Mouse (Mus musculus): ENCODE measurements around the gene Lgals3bp. TPM values are rescaled to one million over a fixed set of nuclear protein-coding genes. Genes with fewer than 3 reads are reported as not detected.

Lgals3bp gene
- polyA plus RNA-seq, 1 experiment from 2014 or later: 74.1 TPM

GRCm38 (mm10) chr11:118346395-118347096 lies 55.3 kb downstream of the Lgals3bp start:
- Histone ChIP-seq H3K9me3 (ENCODE audit: low read length) (no peaks in the 10 kb centered on the region), H3K9ac (replicated peaks) (no peak overlapping the region), H3K27me3 (ENCODE audit: insufficient read depth, low read length) (no peaks in the 10 kb centered on the region), H3K4me2 (ENCODE audit: low read depth, low read length) (no peak overlapping the region), H3K36me3 (replicated peaks; ENCODE audit: insufficient read depth, low read length) (no peaks in the 10 kb centered on the region), H3K27ac (ENCODE audit: low read depth) (no peak overlapping the region), H3K4me1 (ENCODE audit: insufficient read depth) (peaks cover 17% of the 10 kb centered on the region), H3K4me3 (ENCODE audit: low read depth, low read length) (no peak overlapping the region)
- WGBS (ENCODE audit: insufficient replicate concordance): 78% methylated on average over 8 of the region's 8 CpGs
- ATAC-seq (no peak), DNase-seq (no peak)
- no peak for TF ChIP-seq EP300 (IDR thresholded peaks at IDR 0.05; ENCODE audit: low read depth)
- 0 out of 2 replicates have a peak, but pooled peaks have one; percentile 3 for TF ChIP-seq CTCF (IDR thresholded peaks at IDR 0.05; ENCODE audit: low read depth)

GRCm38 (mm10) chr11:118345693-118346092 lies 56.2 kb downstream of the Lgals3bp start:
- Histone ChIP-seq H3K4me3 (ENCODE audit: low read depth, low read length) (no peak overlapping the region), H3K4me2 (ENCODE audit: low read depth, low read length) (no peak overlapping the region), H3K27ac (ENCODE audit: low read depth) (no peak overlapping the region), H3K27me3 (ENCODE audit: insufficient read depth, low read length) (no peaks in the 10 kb centered on the region), H3K4me1 (ENCODE audit: insufficient read depth) (peaks cover 17% of the 10 kb centered on the region), H3K9me3 (ENCODE audit: low read length) (no peaks in the 10 kb centered on the region), H3K9ac (replicated peaks) (no peak overlapping the region), H3K36me3 (replicated peaks; ENCODE audit: insufficient read depth, low read length) (no peaks in the 10 kb centered on the region)
- DNase-seq (no peak), ATAC-seq (no peak)
- 52% methylated on average over 4 of the region's 4 CpGs for WGBS (ENCODE audit: insufficient replicate concordance)
- TF ChIP-seq EP300 (IDR thresholded peaks at IDR 0.05; ENCODE audit: low read depth): no peak
- TF ChIP-seq CTCF (IDR thresholded peaks at IDR 0.05; ENCODE audit: low read depth): no peak

DNA sequence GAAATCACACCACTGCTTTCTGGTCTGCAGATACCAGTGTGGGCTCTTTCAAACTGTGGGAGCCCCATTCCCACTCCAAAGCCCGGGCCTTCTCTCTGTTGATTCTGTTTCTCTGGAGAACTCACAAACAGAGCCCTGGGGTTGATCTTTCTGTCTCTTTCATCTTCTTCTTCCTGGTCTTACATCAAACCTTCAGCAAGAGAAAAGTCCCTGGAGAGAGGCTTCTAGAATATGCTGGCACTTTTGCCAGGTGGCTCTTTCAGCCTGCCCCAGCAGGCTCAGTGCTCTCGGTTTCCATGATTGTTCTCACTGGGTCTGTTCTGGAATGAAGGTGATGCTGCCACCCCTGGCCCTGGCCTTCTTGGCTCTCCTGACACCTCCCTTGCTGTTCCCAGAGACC lies 58.3 kb downstream of the Lgals3bp start:
- H3K4me2 ChIP-seq (ENCODE audit: low read depth, low read length): no peak overlapping the region
- no peak overlapping the region for H3K4me3 ChIP-seq (ENCODE audit: low read depth, low read length)
- WGBS (ENCODE audit: insufficient replicate concordance): 71% methylated on average over 2 of the region's 2 CpGs
- H3K36me3 ChIP-seq (replicated peaks; ENCODE audit: insufficient read depth, low read length): no peaks in the 10 kb centered on the region
- DNase-seq: no peak
- H3K27ac ChIP-seq (ENCODE audit: low read depth): no peak overlapping the region
- ATAC-seq: no peak
- TF ChIP-seq EP300 (IDR thresholded peaks at IDR 0.05; ENCODE audit: low read depth): no peak
- TF ChIP-seq CTCF (IDR thresholded peaks at IDR 0.05; ENCODE audit: low read depth): no peak
- no peaks in the 10 kb centered on the region for H3K9me3 ChIP-seq (ENCODE audit: low read length)
- H3K27me3 ChIP-seq (ENCODE audit: insufficient read depth, low read length): no peaks in the 10 kb centered on the region
- H3K4me1 ChIP-seq (ENCODE audit: insufficient read depth): peaks cover 8% of the 10 kb centered on the region
- H3K9ac ChIP-seq (replicated peaks): no peak overlapping the region

Other genes with a start within 250 kb of the Lgals3bp start
- 7.0 and 7.9 TPM in 2 replicates for gene Cyth1, start 153.5 kb downstream of the Lgals3bp start, polyA plus RNA-seq (2015; fragmentation: Nextera tagmentation; extraction: Ambion mirVana)
- 3.2 and 3.8 TPM in 2 replicates for gene Usp36, start 111.8 kb downstream of the Lgals3bp start, polyA plus RNA-seq (2015; fragmentation: Nextera tagmentation; extraction: Ambion mirVana)
- 0.05 TPM in 1 of 2 replicates, not detected in the other for gene Cep295nl, start 59.6 kb downstream of the Lgals3bp start, polyA plus RNA-seq (2015; fragmentation: Nextera tagmentation; extraction: Ambion mirVana)
- gene Timp2, start 46.4 kb downstream of the Lgals3bp start, polyA plus RNA-seq (2015; fragmentation: Nextera tagmentation; extraction: Ambion mirVana): 8.4 TPM in 2 replicates
- gene Cant1, start 17.0 kb upstream of the Lgals3bp start, polyA plus RNA-seq (2015; fragmentation: Nextera tagmentation; extraction: Ambion mirVana): 7.5 and 7.8 TPM in 2 replicates
- 5.8 and 5.9 TPM in 2 replicates for gene C1qtnf1, start 26.1 kb upstream of the Lgals3bp start, polyA plus RNA-seq (2015; fragmentation: Nextera tagmentation; extraction: Ambion mirVana)
- gene Engase, start 74.7 kb upstream of the Lgals3bp start, polyA plus RNA-seq (2015; fragmentation: Nextera tagmentation; extraction: Ambion mirVana): 4.9 and 5.6 TPM in 2 replicates